Mouse (Mus musculus) midbrain, postnatal 0 days (tissue): ENCODE data around the gene Slc25a45. TPM values are rescaled to one million over a fixed set of nuclear protein-coding genes. Genes with fewer than 3 reads are reported as not detected.

Source experiments
- ATAC-seq: fragments of 200-750 bp; cut with Nextera tagmentation; 2 replicates; pipeline ENCODE4 v1.8.0; 2017; ENCODE audit warnings: moderate number of reproducible peaks, mild to moderate bottlenecking, moderate TSS enrichment, moderate library complexity; ENCODE audit not compliant: low FRiP score
- DNase-seq: peaks from one replicate; pipeline ENCODE4 v3.0.0-alpha.2; 2015; ENCODE audit warnings: low spot score
- H3K27ac ChIP-seq: fragments of 300-500 bp; sonication (generic); 2 replicates; pipeline ENCODE4 v1.5.1; 2014; ENCODE audit warnings: low read depth, mild to moderate bottlenecking, low read length, mixed read lengths
- H3K27me3 ChIP-seq: fragments of 300-500 bp; sonication (generic); 2 replicates; pipeline ENCODE4 v1.6.1; 2014; ENCODE audit warnings: low read length, control low read depth, mixed read lengths; ENCODE audit not compliant: insufficient read depth
- H3K36me3 ChIP-seq: fragments of 300-500 bp; sonication (generic); 2 replicates; pipeline ENCODE4 v1.6.1; 2014; ENCODE audit warnings: low read length, control low read depth, mixed read lengths; ENCODE audit not compliant: insufficient read depth
- H3K4me1 ChIP-seq: fragments of 300-500 bp; sonication (generic); 2 replicates; pipeline ENCODE4 v1.6.1; 2014; ENCODE audit warnings: mild to moderate bottlenecking, control low read depth, antibody characterized with exemption, low read length, mixed read lengths; ENCODE audit not compliant: insufficient read depth
- H3K4me2 ChIP-seq: fragments of 300-500 bp; sonication (generic); 2 replicates; pipeline ENCODE4 v1.6.1; 2014; ENCODE audit warnings: low read depth, mild to moderate bottlenecking, low read length, mixed read lengths; ENCODE audit not compliant: poor library complexity, severe bottlenecking
- H3K4me3 ChIP-seq: fragments of 300-500 bp; sonication (generic); 2 replicates; pipeline ENCODE4 v1.5.1; 2014; ENCODE audit warnings: low read depth, mild to moderate bottlenecking, low read length, moderate library complexity
- H3K9ac ChIP-seq: fragments of 300-500 bp; sonication (generic); replicated peaks from 2 replicates; pipeline ENCODE4 v1.6.1; 2014; ENCODE audit warnings: mild to moderate bottlenecking, low read length, moderate library complexity, mixed read lengths; ENCODE audit not compliant: poor library complexity, severe bottlenecking
- H3K9me3 ChIP-seq: fragments of 300-500 bp; sonication (generic); 2 replicates; pipeline ENCODE4 v1.6.1; 2016; ENCODE audit warnings: low read length, control low read depth
- CTCF ChIP-seq: IDR thresholded peaks from 2 replicates; pipeline ENCODE4 v1.5.1; 2016; ENCODE audit warnings: antibody characterized with exemption, mild to moderate bottlenecking
- WGBS: fragments of 180-500 bp; shearing (Covaris S2); extraction: QIAGEN DNeasy Blood & Tissue Kit; methylation state at CpG from one replicate; pipeline ENCODE4 v1.1.7; 2014; 5-methylcytosine and 5-hydroxymethylcytosine counted together
- polyA plus RNA-seq: library from polyadenylated mRNA; unstranded; fragments of >200 nt; fragmentation: Nextera tagmentation; extraction: Ambion mirVana; gene quantifications from 2 replicates; pipeline ENCODE4 v1.2.1, GENCODE M21; 2015
- total RNA-seq: library from RNA; depleted of rRNA; stranded (reverse); fragments of >200 nt; gene quantifications from 2 replicates; pipeline ENCODE4 v1.2.3, GENCODE M21; 2014

The Slc25a45 gene
- total and polyA plus RNA-seq, 2 experiments from 2014 or later, result 2.1 to 3.7 TPM

DNA sequence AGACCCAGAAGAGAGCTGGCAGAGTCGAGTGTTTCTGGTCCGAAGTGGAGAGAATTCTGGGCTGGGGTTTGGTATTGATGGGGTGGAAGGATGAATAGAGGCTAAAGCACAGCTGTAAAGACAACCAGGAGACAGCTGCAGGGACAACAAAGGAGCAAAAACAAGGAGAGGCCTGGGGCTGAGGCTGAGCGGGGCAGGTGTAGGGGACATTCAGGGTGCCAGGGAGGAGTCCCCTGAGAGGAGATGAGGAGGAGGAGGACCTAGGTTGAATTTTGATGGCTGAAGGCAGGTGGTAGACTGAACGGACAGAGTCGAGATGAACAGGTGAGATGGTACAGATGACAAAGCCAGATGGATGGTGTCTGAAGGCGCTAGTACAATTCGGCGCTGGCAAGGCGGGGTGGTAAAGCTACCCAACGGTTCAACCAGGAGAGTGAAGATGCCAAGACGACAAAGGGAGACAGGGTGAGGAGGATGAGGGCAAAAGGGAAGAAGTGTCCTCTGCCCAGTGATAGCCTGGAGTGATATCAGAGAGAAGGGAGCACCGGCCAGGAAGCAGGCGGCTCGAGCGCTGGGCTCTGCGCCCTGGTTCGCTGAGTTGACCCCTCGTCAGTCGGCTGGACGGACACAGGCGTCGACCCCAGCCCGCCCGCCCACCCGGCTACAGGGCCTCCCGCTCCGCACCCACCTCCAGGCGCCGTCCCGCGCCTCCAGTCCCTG is 15.8 kb downstream of the Slc25a45 start:
- no peaks in the 10 kb centered on the region for H3K9me3 ChIP-seq
- DNase-seq, result no peak

DNA sequence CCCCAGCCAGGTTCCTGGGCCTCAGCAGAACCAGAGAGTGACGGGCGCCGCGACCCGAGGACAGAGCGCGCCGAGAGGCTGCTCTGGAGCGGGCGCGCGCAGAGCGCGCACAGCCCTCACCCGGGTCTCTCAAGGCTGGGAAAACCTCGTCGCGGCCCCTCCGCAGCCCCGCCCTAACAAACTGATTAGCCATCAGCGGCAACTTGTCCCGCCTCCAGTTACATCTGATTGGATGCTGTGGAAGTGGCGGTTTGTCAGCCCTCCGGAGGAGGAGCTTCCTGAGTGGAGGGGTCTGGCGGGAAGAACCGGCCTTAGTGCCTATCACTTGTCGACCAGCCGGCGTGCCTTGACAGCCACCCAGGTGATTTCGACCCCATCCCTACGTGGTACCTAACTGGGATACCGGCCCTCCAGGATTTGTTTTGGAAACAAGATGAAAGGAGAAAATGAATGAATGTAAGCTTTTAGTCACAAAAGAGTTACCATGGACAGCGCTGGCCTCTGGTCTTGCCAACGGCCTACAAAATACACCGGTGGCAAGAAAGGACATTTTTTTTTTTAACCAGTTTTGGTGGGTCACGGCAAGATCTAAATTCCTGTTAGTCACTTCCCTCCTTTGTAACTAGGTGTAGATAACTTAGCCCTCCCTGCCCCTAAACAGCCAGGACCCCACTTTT is 16.5 kb downstream of the Slc25a45 start, which contains the start of gene Tigd3:
Gene Tigd3 (minus strand): TSS at position 148 of the 677 bp plus-strand sequence.
- 3% methylated on average over 33 of the region's 36 CpGs for WGBS
- peak within 1 kb of the TSS; percentile 65 for H3K4me3 ChIP-seq
- DNase-seq (peak; percentile 98), ATAC-seq (peak; percentile 97)
- H3K4me1 ChIP-seq, result peaks cover 9% of the 10 kb centered on the region
- peak within 1 kb of the TSS; percentile 85 for H3K27ac ChIP-seq
- no peaks in the 10 kb centered on the region for H3K9me3 ChIP-seq
- H3K36me3 ChIP-seq, result peaks cover 11% of the 10 kb centered on the region
- H3K27me3 ChIP-seq, result no peaks in the 10 kb centered on the region
- peak within 1 kb of the TSS; percentile 70 for H3K4me2 ChIP-seq
- H3K9ac ChIP-seq, result peak within 1 kb of the TSS; percentile 83
- TF ChIP-seq CTCF, result no peak

More for the DNA sequence above, 15.8 kb downstream of the Slc25a45 start:
- 6% methylated on average over 19 of the region's 31 CpGs for WGBS
- H3K4me1 ChIP-seq, result peaks cover 9% of the 10 kb centered on the region
- H3K27ac ChIP-seq, result peak overlapping the region; percentile 85
- H3K27me3 ChIP-seq, result no peaks in the 10 kb centered on the region
- H3K36me3 ChIP-seq, result peaks cover 10% of the 10 kb centered on the region; the same call in 1 of the 2 replicates
- peak overlapping the region; percentile 70 for H3K4me2 ChIP-seq
- peak; percentile 31 for ATAC-seq
- TF ChIP-seq CTCF, result no peak
- H3K9ac ChIP-seq, result peak overlapping the region; percentile 83
- peak overlapping the region; percentile 65 for H3K4me3 ChIP-seq

DNA sequence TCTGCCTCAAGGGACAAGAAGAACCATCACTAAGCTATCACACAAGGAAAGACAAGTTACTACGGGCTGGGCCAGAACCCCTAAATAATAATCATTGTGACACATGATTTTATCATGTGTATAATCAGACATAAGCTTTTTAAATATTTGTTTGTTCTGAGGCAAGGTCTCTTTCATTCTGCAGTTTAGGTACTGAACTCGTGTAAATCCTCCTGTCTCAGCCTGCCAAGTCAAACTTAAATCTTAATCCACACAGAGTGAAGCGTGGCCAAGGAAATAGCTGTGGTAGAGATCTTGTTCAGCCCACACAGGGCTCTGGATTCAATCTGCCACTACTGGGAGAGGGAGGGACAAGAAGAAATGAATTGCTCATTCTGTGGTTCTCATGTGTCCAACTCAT is 29.7 kb downstream of the Slc25a45 start:
- Histone ChIP-seq H3K9ac (no peak overlapping the region), H3K27me3 (no peaks in the 10 kb centered on the region), H3K4me2 (no peak overlapping the region), H3K4me1 (peaks cover 16% of the 10 kb centered on the region; the same call in 1 of the 2 replicates), H3K27ac (no peak overlapping the region), H3K9me3 (no peaks in the 10 kb centered on the region), H3K36me3 (peaks cover 49% of the 10 kb centered on the region), H3K4me3 (no peak overlapping the region)
- DNase-seq, result no peak
- TF ChIP-seq CTCF, result no peak
- no peak for ATAC-seq
- WGBS, result 85% methylated on average over 3 of the region's 3 CpGs

DNA sequence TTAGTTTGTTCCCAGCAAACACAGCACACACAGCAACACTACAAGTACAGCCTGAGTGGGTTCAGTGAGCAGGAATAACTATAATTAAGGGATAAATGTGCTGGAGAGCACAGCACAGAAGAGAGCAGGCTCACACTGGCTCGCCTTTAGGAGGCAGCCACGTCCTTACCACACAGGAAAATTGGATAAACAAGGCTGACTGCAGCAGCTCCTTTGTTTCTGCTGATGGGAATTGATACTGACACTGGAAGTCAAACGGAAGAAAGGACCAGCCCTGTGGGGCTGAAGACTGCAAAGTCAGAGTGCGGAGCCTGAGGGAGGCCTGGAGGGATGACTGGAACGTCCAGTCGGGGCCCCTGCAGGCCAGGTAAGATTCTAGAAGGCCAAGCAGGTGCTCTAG is 32.6 kb downstream of the Slc25a45 start:
- Histone ChIP-seq H3K9ac (0 out of 2 replicates have a peak overlapping the region, but pooled peaks have one; percentile 33), H3K4me3 (0 out of 2 replicates have a peak overlapping the region, but pooled peaks have one; percentile 7), H3K27ac (no peak overlapping the region), H3K9me3 (no peaks in the 10 kb centered on the region), H3K27me3 (no peaks in the 10 kb centered on the region), H3K4me1 (peaks cover 21% of the 10 kb centered on the region; the same call in 1 of the 2 replicates), H3K36me3 (peaks cover 22% of the 10 kb centered on the region), H3K4me2 (peak overlapping the region; percentile 19)
- no peak for ATAC-seq
- TF ChIP-seq CTCF, result no peak
- WGBS, result 19% methylated on average over 6 of the region's 6 CpGs
- DNase-seq, result peak; percentile 57

DNA sequence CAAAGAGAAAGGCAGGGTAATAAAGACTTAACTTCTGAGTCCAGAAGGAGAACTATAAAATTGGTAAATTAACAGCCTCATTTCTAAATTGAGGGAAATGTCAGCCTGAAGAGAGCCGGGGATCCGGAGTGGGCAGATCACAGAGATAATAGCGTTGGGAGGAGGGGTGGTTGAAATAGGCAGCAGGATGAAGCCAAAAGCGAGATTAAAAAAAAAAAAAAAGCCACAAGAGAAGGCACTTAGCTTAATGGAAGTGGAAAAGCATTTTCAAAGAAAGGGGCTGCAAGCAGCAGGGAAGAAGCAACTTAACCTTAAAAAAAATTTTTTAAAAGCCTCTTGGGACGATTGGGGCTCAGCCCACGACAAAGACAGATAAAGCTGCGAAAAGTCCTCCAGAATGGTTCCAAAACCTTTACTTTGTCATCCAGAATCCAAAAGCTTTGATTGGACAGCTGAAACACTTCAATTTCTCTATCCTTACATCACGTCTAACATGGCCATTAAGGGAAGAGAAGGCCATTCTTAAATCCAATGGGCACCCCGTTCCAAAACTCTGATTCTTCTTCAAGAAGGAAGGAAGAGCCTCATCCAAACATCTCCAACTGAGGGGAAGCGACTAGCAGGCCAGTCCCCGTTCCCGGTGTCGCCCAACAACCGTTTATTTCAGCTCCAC is 34.0 kb downstream of the Slc25a45 start:
- ATAC-seq, result no peak
- WGBS, result 3% methylated on average over 14 of the region's 14 CpGs
- DNase-seq, result no peak

More for the DNA sequence above, 34.0 kb downstream of the Slc25a45 start:
- Histone ChIP-seq H3K4me3 (peak overlapping the region; percentile 99), H3K36me3 (peaks cover 10% of the 10 kb centered on the region), H3K9ac (peak overlapping the region; percentile 90), H3K9me3 (no peaks in the 10 kb centered on the region), H3K27ac (peak overlapping the region; percentile 89), H3K4me2 (peak overlapping the region; percentile 93), H3K27me3 (no peaks in the 10 kb centered on the region), H3K4me1 (peaks cover 21% of the 10 kb centered on the region; the same call in 1 of the 2 replicates)
- no peak for TF ChIP-seq CTCF
